Mouse (Mus musculus): ENCODE data around the gene Fbxo28.

- no peak for TF ChIP-seq CTCF (IDR thresholded peaks at IDR 0.05; ENCODE audit: borderline replicate concordance, extremely low read depth, insufficient read depth, insufficient read length)
- no peak for TF ChIP-seq POLR2A (IDR thresholded peaks at IDR 0.05; ENCODE audit: borderline replicate concordance, extremely low read depth, insufficient read depth, insufficient read length, poor library complexity, severe bottlenecking)
These were observed 564 bp upstream of the Fbxo28 start for GRCm38 (mm10) chr1:182341993-182342392.

Measured in brain, embryonic 14.5 days (tissue).